Mouse (Mus musculus) ES-E14 (cell line): ENCODE measurements at regions not wholly inside any gene's neighbourhood (a gene's known extent, or its start where the extent isn't known, plus 50 kb on each side); places are given as distances from the start of the nearest gene placed in this dataset.

ENCODE experiments used
- DNase-seq: peaks from one replicate; pipeline ENCODE4 v3.0.0-alpha.2; 2013; ENCODE audit warnings: low read depth, low spot score
- H3K27ac ChIP-seq: 2 replicates; pipeline ENCODE4 v1.5.1; 2012; ENCODE audit warnings: low read depth, mild to moderate bottlenecking, low read length, moderate library complexity, mixed read lengths; ENCODE audit not compliant: poor library complexity, insufficient read depth, severe bottlenecking
- H3K36me3 ChIP-seq: 2 replicates; pipeline ENCODE4 v1.6.1; 2012; ENCODE audit warnings: mild to moderate bottlenecking, low read length, moderate library complexity, mixed read lengths; ENCODE audit not compliant: control insufficient read depth, poor library complexity, insufficient read depth, severe bottlenecking
- H3K4me1 ChIP-seq, 2 experiments: fragments of 150-350 bp in 1 of 2; sonication (generic) in 1 of 2; 2 replicates each; pipeline ENCODE4 v1.6.1; 2012; ENCODE audit warnings: low read length in 2 of 2, mild to moderate bottlenecking in 1 of 2, mixed read lengths in 1 of 2; ENCODE audit not compliant: control insufficient read depth in 2 of 2, insufficient read depth in 2 of 2, poor library complexity in 1 of 2
- H3K4me3 ChIP-seq, 2 experiments: fragments of 150-350 bp in 1 of 2; sonication (generic) in 1 of 2; 2 replicates each; pipeline ENCODE4 v1.5.1; 2012; ENCODE audit warnings: low read length in 2 of 2, low read depth in 1 of 2, mild to moderate bottlenecking in 1 of 2, mixed read lengths in 1 of 2; ENCODE audit not compliant: insufficient read depth in 1 of 2, poor library complexity in 1 of 2, severe bottlenecking in 1 of 2
- H3K9ac ChIP-seq: 2 replicates; pipeline ENCODE4 v1.6.1; 2012; ENCODE audit warnings: low read depth, mild to moderate bottlenecking, low read length, mixed read lengths; ENCODE audit not compliant: poor library complexity, insufficient read depth, severe bottlenecking
- H3K9me3 ChIP-seq: fragments of 150-350 bp; sonication (generic); 2 replicates; pipeline ENCODE4 v1.6.1; 2012; ENCODE audit warnings: low read depth, mild to moderate bottlenecking, low read length; ENCODE audit not compliant: control insufficient read depth, insufficient read depth
- CHD2 ChIP-seq: IDR thresholded peaks from 2 replicates; pipeline ENCODE4 v1.6.1; 2014; ENCODE audit warnings: mild to moderate bottlenecking, low read depth, low read length, inconsistent platforms
- HCFC1 ChIP-seq: IDR thresholded peaks from 2 replicates; pipeline ENCODE4 v1.6.1; 2012; ENCODE audit warnings: low read length, inconsistent platforms, borderline replicate concordance; ENCODE audit not compliant: insufficient read depth
- MAFK ChIP-seq: IDR thresholded peaks from 2 replicates; pipeline ENCODE4 v1.6.1; 2014; ENCODE audit warnings: mild to moderate bottlenecking, low read depth, low read length, inconsistent platforms; ENCODE audit not compliant: insufficient read depth
- ZC3H11A ChIP-seq: IDR thresholded peaks from 2 replicates; pipeline ENCODE4 v1.6.1; 2012; ENCODE audit warnings: low read depth, mild to moderate bottlenecking, inconsistent platforms, low read length, borderline replicate concordance
- ZNF384 ChIP-seq: IDR thresholded peaks from 2 replicates; pipeline ENCODE4 v1.6.1; 2012; ENCODE audit warnings: low read depth, low read length, inconsistent platforms
- in situ Hi-C, 2 experiments: fragments of 600-800 bp; cut with MboI; formaldehyde crosslinking; loops; one replicate each; pipeline ENCODE4 v1.15.1; 2025; ENCODE audit warnings: low sequenced_read_pairs in 2 of 2, inconsistent platforms in 1 of 2; ENCODE audit not compliant: unreplicated experiment in 2 of 2

- H3K36me3 ChIP-seq = no peaks in the 10 kb centered on the region
- H3K4me1 ChIP-seq = no peaks in the 10 kb centered on the region
- H3K27ac ChIP-seq = no peak overlapping the region
- in situ Hi-C loops = no loop called here
- no peak overlapping the region for H3K4me3 ChIP-seq
- no peak for DNase-seq
- H3K9ac ChIP-seq = no peak overlapping the region
- no peaks in the 10 kb centered on the region for H3K9me3 ChIP-seq
- no peak for TF ChIP-seq HCFC1
- no peak for TF ChIP-seq ZC3H11A
- TF ChIP-seq MAFK = no peak
- TF ChIP-seq CHD2 = no peak
- TF ChIP-seq ZNF384 = no peak
These were observed 327.5 kb upstream of the Gm5148 start for GRCm38 (mm10) chr3:38051748-38052147.

- Histone ChIP-seq H3K4me3 (no peak overlapping the region), H3K9me3 (no peaks in the 10 kb centered on the region), H3K4me1 (no peaks in the 10 kb centered on the region), H3K9ac (no peak overlapping the region), H3K36me3 (no peaks in the 10 kb centered on the region), H3K27ac (no peak overlapping the region)
- in situ Hi-C loops = no loop called here
- DNase-seq = no peak
- no peak for TF ChIP-seq HCFC1
- no peak for TF ChIP-seq MAFK
- TF ChIP-seq CHD2 = no peak
- no peak for TF ChIP-seq ZNF384
- no peak for TF ChIP-seq ZC3H11A
These were observed 326.6 kb upstream of the Gm5148 start for GRCm38 (mm10) chr3:38050856-38051255.

GRCm38 (mm10) chr3:38050366-38050765 is 326.1 kb upstream of the Gm5148 start:
- no peak overlapping the region for H3K9ac ChIP-seq
- in situ Hi-C loops = no loop called here
- DNase-seq = no peak
- no peak overlapping the region for H3K27ac ChIP-seq
- H3K4me3 ChIP-seq = no peak overlapping the region
- no peaks in the 10 kb centered on the region for H3K36me3 ChIP-seq
- no peaks in the 10 kb centered on the region for H3K9me3 ChIP-seq
- TF ChIP-seq ZC3H11A (no peak), ZNF384 (no peak), CHD2 (no peak), HCFC1 (no peak), MAFK (no peak)
- H3K4me1 ChIP-seq = no peaks in the 10 kb centered on the region

- Histone ChIP-seq H3K9me3 (no peaks in the 10 kb centered on the region), H3K36me3 (no peaks in the 10 kb centered on the region), H3K9ac (no peak overlapping the region), H3K4me1 (no peaks in the 10 kb centered on the region), H3K27ac (no peak overlapping the region), H3K4me3 (no peak overlapping the region)
- in situ Hi-C loops = no loop called here
- DNase-seq = no peak
- TF ChIP-seq ZNF384 (no peak), HCFC1 (no peak)
These were observed 325.0 kb upstream of the Gm5148 start for GRCm38 (mm10) chr3:38049290-38049689.

- Histone ChIP-seq H3K9me3 (no peaks in the 10 kb centered on the region), H3K9ac (no peak overlapping the region), H3K36me3 (no peaks in the 10 kb centered on the region), H3K4me3 (no peak overlapping the region), H3K4me1 (no peaks in the 10 kb centered on the region), H3K27ac (no peak overlapping the region)
- TF ChIP-seq HCFC1 = no peak
- TF ChIP-seq CHD2 = no peak
- no peak for TF ChIP-seq ZC3H11A
- in situ Hi-C loops = no loop called here
- no peak for DNase-seq
These were observed 323.2 kb upstream of the Gm5148 start for GRCm38 (mm10) chr3:38047445-38047844.
